Mouse (Mus musculus) c-Kit-positive CD71-positive TER-119-positive erythroid progenitor cells, embryonic 14.5 days (primary cell): ENCODE data around the gene Elf4.
"Not testable (repeated sequence)": the region's sequence is repeated elsewhere in the genome, so short reads cannot be mapped to it uniquely, and the experiment has no call there.

Source experiments
- DNase-seq: peaks from one replicate; pipeline ENCODE4 v3.0.0-alpha.2; 2013; ENCODE audit warnings: low spot score

Gene Elf4

DNA sequence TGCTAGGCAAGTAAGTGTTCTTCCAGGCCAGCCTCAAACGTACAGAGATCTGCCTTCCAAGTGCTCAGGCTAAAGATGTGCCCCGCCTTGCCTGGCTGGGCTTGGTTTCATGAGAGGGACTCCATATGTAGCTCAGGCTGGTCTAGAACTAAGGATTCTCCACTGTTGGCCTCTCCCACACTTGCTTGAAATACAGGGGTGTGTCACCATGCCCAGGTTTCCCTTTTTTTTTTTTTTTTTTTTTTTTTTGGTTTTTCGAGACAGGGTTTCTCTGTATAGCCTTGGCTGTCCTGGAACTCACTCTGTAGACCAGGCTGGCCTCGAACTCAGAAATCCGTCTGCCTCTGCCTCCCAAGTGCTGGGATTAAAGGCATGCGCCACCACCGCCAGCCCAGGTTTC is 26.9 kb downstream of the Elf4 start:
- not testable (repeated sequence) for DNase-seq

DNA sequence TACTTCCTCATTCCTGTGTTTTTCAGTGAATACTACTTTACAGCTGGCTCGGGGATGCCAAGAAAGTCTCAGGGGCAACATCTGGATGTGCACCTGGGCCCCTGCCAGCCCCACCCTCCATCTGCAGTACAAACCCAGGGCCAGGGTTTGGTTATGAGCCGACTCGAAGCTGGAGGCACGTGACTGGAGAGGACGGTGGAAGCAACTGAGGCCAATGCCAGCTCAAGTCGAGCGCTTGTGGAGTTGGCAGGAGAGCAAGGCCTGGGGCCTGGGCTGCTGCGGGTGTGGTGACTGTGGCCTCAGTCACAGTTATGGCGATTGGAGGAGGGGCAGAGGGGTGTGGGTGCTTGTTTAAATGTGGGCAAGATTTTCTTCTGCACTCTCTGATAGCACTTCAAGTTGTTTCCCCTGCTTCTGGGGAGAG is 27.4 kb downstream of the Elf4 start:
- no peak for DNase-seq

DNA sequence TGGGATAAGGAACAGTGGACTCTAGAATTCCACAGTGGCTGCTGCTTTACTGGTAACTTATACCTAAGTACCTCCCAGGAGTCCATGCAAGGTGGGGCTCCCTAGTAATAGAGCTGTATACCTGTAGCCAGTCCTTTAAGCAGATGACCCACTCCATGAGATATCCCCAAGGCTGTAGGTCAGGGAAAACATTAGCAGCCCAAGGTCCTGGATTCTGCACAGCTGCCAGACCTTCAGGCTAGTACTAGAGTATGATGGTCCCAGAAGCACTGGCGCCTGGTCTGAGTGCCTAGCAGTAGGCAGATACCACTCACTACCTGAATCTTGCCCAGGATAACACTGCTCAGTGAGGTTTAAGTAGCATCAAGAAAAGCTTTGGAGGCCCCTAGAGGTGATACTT is 28.7 kb downstream of the Elf4 start:
- no peak for DNase-seq

DNA sequence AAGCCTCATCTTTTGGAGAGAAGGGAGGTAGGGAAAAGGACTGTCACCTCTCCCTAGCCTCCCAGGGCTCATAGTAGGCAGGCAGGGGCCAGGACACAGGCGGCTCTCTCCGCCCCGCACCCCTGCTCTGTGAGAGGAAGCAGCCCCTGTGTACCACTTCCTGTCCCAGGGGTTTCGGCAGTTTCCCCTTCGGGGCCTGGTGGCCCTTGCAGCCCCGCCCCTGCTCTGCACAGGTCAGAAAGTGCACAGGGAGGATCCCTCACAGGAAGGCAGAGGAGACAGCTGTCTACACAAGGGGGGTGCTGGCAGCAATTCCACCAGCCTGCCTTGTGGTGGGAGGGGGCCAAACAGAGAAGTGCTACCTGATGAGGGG is 29.4 kb downstream of the Elf4 start:
- no peak for DNase-seq

DNA sequence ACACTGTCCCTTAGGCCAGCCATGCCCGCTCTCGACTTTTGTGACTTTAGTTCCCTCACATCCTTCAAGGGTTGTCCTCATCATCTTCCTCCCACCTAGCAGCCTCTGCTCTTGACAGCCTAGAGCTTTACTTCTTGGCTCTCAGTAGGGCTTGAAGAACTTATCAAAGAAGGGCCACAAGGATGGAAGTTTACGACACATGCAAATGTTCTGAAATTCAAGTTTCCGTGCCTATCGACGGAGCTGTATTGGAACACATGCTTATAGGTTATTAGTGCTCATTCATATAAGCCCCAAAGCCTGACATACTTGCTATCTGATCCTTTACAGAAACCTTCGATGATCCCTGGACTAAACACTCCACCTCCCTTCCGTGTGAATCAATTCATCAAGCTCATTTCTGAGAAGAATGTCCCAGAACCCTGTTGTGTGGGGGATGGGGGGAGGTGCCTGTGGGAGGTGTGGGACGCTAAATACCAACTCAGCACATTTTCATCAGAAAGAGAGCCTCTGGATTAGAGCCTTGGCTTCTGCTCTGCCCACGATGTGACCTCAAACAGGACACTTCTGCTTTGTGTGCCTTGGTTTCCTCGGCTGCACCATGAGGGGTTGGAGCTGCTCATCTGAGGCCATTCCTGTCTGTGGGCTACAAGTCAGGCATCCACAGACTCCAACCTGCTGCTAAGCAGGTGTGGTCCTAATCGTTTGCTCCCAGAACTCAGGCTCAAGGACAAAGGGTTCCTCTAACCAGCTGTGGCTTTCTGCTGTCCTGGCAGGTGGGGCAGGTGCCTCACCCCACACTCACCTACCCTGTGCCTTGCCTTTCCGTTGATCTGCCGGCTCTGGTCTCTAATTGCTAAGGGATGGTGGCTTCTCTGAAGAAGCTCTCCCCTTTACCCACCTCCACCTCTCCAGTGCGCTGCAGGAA is 30.1 kb downstream of the Elf4 start:
- no peak for DNase-seq

DNA sequence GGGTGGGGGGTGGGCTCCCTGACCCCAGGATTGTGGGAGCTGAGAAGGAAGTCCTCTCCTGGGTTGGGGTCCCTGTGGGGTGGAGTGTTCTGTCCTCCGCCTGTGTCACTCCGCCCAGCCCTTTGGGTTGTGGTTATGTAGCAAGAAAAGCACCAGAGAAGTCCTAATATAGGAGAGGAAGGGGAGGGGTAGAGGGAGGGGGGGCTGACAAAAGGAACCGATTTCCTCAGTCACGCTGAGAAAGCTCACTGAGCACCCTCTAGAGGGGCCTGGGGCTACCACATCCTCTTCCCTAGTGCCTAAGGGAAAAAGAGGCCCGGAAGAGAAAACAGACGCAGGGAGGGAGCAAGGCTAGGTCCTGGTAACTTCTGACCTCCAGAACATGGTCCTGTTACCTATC is 33.4 kb downstream of the Elf4 start:
- no peak for DNase-seq

DNA sequence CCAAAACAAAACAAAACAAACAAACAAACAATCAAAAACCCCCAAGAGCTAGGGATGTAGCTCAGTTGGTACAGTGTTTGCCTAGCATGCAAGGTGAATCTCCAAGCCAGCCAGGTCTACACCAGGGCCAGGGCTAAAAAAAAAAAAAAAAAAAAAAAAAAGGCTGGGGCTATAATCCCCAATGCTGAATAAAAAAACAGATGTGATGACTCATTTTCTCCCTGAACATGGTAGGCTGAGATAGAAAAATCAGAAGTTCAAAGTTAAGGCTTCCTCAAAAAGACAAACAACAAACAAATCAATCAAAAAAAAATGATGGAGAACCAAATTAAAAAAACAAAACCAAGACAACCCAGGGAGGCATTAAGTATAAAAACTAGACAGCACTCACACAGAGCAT is 33.8 kb downstream of the Elf4 start:
- DNase-seq: no peak

DNA sequence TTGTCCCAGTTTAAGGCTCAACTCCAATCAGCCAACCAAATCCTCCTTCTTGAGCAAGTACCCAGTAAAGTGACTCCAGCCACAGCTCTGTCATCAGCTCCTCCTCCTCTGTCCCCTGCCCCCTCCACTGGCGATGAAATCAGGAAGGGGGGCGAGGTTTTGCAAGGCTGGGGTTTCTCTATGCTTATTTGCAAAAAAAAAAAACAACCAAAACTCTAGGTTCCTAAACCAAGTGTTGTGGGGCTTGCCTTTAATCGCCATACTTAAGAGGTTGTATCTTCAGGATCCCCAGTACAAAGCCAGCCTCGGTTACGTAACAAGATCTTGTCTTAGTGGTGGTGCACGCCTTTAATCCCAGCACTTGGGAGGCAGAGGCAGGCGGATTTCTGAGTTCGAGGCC is 34.3 kb downstream of the Elf4 start:
- DNase-seq: no peak

DNA sequence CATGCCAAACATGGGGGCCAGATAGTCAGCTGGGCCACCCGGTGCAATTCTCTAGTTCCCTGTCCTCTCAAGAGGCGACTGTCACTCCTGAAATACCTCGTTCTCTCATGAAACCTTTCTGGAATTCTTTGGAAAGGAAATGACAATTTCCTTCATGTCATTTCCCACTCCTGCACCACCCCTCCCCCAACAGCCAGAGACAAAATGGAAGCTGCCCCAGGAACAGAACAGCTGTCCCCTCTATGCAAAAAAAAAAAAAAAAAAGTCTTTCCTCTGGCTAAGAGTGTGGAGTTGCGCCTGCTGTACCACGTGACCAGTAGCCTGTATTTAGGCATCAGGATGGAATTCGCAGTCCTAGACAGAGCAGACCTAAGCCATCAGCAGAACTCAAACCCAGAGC is 34.7 kb downstream of the Elf4 start:
- DNase-seq: no peak

DNA sequence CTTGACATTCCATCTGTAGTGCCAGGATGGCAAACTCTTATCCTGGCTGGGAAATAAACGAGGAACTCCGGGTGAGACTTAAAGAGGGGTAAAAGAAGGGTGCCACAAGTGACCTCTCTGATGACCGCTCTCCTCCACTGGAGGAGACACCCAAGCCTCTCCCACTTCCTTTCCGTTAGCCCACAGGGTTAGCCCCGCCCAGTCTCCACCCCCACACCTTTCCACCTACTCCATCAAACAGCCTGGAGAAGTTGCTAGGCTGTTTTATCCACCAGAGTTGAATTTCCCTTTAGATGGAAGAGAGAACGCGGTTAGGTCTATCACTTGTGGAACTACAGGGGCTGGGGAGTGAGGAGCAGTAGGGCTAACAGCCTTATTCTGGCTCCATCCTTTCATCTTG is 37.7 kb downstream of the Elf4 start:
- DNase-seq: peak; percentile 26

DNA sequence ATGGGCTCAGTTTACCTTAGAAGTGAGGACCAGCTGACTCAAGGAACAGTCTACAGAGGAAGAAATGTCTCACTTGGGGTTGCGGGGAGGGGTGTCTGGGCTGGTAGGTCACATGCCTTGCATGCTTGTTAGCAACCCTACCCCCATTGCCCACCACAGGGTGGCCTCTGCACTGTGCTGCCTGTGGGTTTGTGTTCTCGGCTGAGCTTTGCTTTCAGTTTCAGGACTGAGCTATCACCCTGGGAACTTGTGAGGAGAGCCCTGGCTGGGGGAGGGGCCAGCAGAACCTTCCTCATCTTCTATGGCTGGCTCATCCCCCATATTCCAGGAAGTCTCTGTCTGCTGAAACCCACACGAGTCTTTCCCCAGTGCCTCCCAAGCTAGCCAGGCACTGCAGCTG is 38.3 kb downstream of the Elf4 start:
- no peak for DNase-seq

DNA sequence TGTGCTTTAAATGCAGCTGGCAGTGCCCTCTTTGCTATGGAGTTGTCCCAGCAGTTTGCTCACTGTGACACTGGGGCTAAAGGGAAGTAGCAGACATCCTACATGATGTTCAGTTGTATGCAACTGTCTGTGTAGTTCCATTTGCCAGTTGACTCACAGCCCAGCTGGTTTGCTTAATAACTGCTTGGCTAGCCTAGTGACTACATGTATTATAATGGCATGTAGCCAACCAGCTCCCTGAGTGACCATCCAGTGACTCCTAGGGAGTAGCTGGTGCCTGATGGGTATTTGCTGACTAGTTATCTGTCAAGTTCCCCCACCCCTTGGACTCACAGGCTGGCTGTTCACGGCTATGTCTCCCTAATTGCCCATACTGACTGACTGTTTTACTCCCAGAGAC is 39.3 kb downstream of the Elf4 start:
- DNase-seq: no peak

DNA sequence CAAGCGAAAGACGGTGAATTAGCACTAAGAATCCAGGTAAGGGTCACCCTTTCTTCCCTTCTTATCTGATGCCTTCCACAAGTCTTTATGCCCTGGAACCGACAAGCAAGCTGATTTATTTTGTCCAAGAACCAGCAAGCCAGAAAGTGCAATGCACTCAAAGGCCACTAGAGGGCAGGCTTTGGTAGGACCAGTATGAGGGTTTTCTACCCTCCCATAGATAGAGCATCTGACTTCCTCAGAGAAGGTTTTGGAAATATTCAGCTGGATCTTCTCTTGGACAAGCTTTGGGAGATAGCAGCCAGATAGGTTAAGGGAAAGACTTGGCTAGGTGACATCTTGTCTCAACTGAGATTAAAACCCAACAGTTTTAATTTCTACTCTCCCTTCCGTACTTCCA is 39.9 kb downstream of the Elf4 start:
- DNase-seq: peak; percentile 69

DNA sequence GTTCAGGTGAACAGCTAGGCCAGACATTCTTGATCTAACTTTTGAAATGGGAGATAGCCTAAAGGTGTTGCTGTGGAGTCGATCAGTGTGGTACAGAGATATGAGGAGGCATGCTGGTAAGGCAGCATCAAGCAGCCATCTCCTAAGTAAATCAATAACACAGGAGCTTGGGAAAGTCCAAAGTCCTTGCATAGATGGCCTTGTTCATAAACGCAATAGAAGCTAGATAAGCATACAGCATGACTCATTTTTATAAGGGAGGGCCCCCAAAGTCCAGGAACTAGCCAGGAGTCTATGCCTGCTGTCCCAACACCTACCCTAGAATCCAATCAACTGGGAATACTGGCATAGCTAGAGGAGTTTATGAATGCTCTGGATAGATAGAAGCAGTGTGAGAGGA is 44.5 kb downstream of the Elf4 start:
- DNase-seq: no peak

DNA sequence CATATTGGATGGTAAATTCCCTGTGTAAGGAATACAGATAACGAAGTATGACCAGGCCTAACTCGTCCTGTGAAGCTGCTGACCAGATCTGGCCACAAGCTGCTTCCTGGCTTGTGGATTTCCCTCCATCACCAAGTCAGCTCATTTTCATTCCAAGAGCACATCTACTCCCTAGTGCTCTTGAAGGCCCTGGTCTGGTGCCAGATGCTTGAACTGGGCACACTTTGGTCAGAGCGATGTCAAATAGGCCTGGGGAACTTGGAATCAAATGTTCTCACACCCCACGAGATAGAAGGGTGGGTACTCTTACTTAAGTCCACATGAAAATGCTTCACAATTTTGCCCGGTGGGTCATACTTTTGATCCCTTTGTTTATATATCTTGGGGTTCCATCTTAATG is 48.6 kb downstream of the Elf4 start:
- DNase-seq: no peak

DNA sequence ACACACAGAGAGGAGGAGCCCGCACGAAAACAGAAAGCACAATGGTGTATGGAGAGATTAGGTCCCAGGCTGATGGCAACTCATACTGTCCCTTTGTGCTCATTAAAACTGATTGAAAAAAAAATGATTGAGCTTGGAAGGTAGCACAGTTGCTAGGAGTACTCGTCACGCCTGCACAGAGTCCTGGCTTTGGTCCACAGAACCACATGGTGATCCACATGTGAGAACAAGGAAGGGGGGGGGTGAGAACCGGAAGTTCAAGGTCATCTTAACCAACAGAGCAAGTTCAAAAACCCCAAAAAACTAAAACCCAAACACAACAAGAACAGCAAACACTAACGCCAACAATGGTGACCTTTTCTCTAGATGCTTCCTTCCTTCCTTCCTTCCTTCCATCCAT is 50.3 kb downstream of the Elf4 start:
- DNase-seq: no peak

DNA sequence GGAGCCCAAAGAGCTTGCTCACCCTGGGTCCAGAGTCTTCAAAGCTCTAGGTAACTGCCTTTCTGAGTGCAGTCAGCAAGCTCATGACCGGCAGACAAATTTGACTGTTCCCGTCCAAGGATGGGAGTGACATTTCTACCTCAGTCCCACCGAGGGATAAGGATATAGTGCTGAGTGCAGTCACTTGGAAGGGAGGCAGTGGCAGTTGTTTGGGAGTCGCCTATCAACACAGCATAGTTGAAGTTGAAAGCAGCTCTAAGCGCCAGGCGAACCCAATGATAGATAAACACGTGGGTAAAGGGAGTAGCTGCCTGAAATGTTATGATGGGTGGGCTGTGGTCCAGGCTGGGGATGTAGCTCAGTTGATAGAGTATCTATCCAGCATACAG is 52.5 kb downstream of the Elf4 start:
- no peak for DNase-seq

DNA sequence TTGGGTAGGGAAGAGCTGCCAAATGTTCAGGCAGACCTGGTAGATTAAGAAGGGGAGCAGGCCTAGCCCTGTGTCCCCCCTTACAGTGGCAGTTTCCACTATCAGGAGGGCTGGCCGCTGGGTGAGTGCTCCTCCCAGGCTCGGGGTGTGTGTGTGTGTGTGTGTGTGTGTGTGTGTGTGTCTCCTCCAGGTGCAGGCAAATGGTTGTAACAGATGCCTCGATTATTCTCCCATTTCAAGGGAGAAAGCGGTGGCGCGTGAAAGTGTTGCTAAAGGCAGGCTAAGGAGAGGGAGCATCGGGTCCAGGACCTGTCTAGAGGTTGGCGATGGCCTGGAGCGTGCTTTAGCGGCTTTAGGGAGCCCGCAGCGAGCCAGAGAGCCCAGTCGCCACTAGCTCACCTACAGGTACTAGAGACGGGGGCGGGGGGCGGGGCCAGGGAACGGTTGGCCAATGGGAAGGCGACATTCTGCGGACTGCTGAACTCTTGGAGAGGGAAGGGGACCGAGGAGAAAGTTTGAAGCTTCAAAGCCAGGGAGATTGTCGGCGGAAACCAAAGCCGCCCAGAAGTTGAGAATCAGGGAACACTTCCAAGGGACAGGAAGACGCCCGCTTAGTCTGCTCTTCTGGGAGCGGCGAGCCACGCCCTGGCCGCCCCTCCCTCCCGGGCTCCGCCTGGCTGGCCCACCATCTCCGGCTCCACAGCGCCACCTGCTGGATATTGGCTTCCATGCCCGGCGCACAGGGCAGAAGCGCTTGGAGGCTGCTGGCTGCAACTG is 53.1 kb downstream of the Elf4 start:
- peak; percentile 76 for DNase-seq

DNA sequence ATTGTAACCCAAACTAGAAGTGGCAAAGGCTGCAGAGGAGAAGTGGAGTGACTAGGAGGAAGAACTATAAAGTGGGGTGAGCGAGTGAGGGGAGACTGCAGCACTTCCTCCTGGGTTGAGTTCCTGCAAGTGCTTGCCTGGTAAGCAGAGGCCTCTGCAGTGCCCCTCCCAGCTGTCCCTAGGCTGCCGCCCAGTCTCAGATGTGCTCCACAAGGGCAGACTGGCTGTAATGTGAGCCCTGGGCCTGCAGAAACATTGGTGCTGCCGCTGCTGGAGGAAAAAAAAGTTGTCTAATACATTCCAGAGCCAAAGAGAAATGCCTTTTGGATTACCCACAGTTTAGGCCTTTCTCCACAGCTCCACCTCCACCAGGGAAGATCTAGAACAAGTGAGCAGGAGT is 57.8 kb downstream of the Elf4 start:
- DNase-seq: no peak

DNA sequence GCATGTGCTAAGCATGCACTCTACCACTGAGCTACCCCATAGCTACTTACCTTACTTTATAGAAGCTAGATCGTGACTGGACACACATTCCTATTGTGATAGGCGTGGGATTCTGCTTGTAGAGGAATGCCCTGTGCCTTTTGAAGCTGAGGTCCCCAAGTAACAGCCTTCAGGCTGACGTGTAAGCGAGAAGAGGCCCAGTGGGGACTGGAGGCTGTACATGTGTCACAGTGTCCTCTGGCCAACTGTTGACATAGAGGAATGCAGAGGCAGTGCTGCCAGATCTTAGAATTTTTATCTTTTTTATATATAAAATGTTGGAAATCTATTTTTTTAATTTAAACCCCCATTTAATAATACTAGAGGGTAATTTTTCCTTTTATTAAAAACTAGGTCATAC is 62.9 kb downstream of the Elf4 start:
- no peak for DNase-seq

DNA sequence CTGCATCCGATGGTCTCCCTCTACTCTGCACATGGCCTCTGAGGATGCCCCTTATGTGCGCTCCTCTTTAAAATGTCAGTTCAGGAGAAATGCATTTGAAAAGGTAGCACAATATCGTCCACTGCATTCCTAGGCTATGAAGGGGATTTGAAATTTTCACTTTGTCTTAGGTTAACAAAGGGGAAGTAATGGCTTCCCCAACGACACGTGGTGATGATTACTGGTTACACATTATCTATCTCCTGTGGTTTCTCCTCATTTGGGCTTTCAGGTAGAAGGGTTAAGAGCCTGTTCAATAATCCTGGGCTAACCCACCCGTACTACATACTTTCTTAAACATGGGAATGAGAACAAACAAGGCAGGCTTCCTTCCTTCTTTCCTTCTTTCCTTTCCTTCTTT is 73.6 kb downstream of the Elf4 start:
- no peak for DNase-seq

DNA sequence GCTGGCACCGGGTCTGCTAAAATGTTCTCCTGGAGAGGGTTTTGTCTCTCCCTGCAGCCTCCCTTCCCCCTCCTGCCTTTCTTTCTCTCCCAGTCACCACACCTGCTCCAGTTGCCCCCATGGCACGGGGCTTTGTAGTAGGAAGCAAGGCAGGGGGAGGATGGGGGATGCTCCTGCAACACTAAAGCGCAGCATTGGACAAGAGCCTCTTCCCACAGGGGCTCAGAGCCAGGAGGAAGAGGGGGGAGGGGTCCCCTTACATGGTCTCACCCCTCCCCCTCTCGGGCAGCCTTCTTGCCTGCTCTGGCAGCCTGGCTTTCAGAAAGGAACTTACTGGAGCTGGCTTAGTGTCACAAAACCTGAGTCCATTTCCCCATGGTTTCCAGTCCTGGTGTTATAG is 77.0 kb downstream of the Elf4 start:
- DNase-seq: no peak

DNA sequence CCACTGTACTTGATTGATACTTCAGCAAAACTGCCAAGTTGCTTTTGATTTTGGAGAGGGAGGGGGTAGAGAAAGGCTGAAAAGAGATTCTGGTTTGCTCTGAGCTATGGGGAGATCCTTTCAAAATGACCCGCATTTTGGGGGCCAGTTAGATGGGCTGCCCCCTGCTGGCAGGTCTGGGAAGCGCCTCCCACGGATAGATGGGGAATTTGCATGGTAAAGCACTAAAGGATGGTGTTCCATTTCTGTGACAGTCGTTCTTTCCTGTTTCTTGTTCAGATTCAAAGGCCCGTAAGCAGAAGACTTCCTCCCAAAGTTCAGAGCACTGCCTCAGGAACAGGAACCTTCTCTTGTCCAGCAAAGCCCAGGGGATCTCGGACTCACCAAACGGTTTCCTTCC is 79.3 kb downstream of the Elf4 start:
- peak; percentile 22 for DNase-seq

DNA sequence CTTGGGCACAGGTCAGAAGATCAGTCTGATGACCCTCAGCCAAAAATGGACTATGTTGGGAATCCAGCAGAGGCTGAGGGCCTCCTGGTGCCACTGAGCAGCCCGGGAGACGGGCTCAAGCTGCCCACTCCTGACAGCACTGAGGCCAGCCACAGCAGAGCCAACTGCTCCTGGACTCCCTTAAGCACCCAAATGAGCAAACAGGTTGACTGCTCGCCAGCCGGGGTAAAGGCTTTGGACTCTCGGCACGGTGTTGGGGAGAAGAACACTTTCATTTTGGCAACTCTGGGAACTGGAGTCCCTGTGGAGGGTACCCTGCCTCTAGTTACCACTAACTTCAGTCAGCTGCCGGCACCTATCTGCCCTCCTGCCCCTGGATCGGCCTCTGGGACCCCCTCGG is 95.1 kb downstream of the Elf4 start:
- no peak for DNase-seq
